In genomic region chr5:140178058-140178690, GRCm38 (mm10) we compare ENCODE assay signal across 9 mouse cellular contexts.
DNase-seq lines count a peak whose midpoint lies in the region; ATAC-seq lines count a peak whose summit lies in the region.
"Had no signal": no experiment of that assay in that cellular context is flagged by ENCODE, and none has a peak within 500 bp of the region (broad histone marks: within the 10 kb centered on the region; RNA-seq: fewer than 3 reads in every experiment).

No protein-coding gene starts in this region.

- H3K27ac ChIP-seq in hindbrain, embryonic 15.5 days (replicated peaks), result peak overlapping the region; percentile 17; the same call in 1 of the 2 replicates
- H3K27ac ChIP-seq in hindbrain, embryonic 13.5 days, result no peak overlapping the region
- H3K27ac ChIP-seq in lung, embryonic 15.5 days, result peak overlapping the region; percentile 26; the same call in 1 of the 2 replicates
- H3K27ac ChIP-seq in embryonic facial prominence, embryonic 10.5 days (replicated peaks), result no peak overlapping the region
- H3K27ac ChIP-seq: neural tube, embryonic 12.5 days had no signal

- no peaks in the 10 kb centered on the region for H3K9me3 ChIP-seq in hindbrain, embryonic 15.5 days
- no peaks in the 10 kb centered on the region for H3K9me3 ChIP-seq in hindbrain, embryonic 13.5 days
- H3K9me3 ChIP-seq in lung, embryonic 15.5 days, result no peaks in the 10 kb centered on the region
- H3K9me3 ChIP-seq in embryonic facial prominence, embryonic 10.5 days, result no peaks in the 10 kb centered on the region
- H3K9me3 ChIP-seq: neural tube, embryonic 12.5 days had no signal

- no peak overlapping the region for H3K4me3 ChIP-seq in hindbrain, embryonic 15.5 days
- H3K4me3 ChIP-seq in hindbrain, embryonic 13.5 days, result no peak overlapping the region
- no peak overlapping the region for H3K4me3 ChIP-seq in lung, embryonic 15.5 days
- H3K4me3 ChIP-seq in embryonic facial prominence, embryonic 10.5 days, result no peak overlapping the region
- H3K4me3 ChIP-seq: neural tube, embryonic 12.5 days had no signal

- H3K4me2 ChIP-seq in hindbrain, embryonic 15.5 days, result no peak overlapping the region
- no peak overlapping the region for H3K4me2 ChIP-seq in hindbrain, embryonic 13.5 days
- H3K4me2 ChIP-seq in lung, embryonic 15.5 days, result no peak overlapping the region
- H3K4me2 ChIP-seq: neural tube, embryonic 12.5 days had no signal

- intact Hi-C loops in heart, postnatal 10 days (cut with DNase I), result no loop called here

- H3K4me1 ChIP-seq in hindbrain, embryonic 15.5 days (replicated peaks), result peaks cover 44% of the 10 kb centered on the region
- H3K4me1 ChIP-seq in hindbrain, embryonic 13.5 days (replicated peaks), result peaks cover 51% of the 10 kb centered on the region
- 0 out of 2 replicates have a peak, but pooled peaks cover 3% of the 10 kb centered on the region for H3K4me1 ChIP-seq in lung, embryonic 15.5 days
- H3K4me1 ChIP-seq in embryonic facial prominence, embryonic 10.5 days, result peaks cover 22% of the 10 kb centered on the region

- no peaks in the 10 kb centered on the region for H3K27me3 ChIP-seq in hindbrain, embryonic 15.5 days
- no peaks in the 10 kb centered on the region for H3K27me3 ChIP-seq in hindbrain, embryonic 13.5 days
- no peaks in the 10 kb centered on the region for H3K27me3 ChIP-seq in lung, embryonic 15.5 days
- no peaks in the 10 kb centered on the region for H3K27me3 ChIP-seq in embryonic facial prominence, embryonic 10.5 days (replicated peaks; ENCODE audit: low read depth, poor library complexity, severe bottlenecking)
- H3K27me3 ChIP-seq: neural tube, embryonic 12.5 days had no signal

- no peak overlapping the region for H3K9ac ChIP-seq in hindbrain, embryonic 15.5 days
- no peak overlapping the region for H3K9ac ChIP-seq in hindbrain, embryonic 13.5 days
- no peak overlapping the region for H3K9ac ChIP-seq in lung, embryonic 15.5 days
- H3K9ac ChIP-seq: neural tube, embryonic 12.5 days had no signal

- WGBS in hindbrain, embryonic 15.5 days, result 38% methylated on average over 10 of the region's 10 CpGs
- 49% methylated on average over 10 of the region's 10 CpGs for WGBS in hindbrain, embryonic 13.5 days
- WGBS in lung, embryonic 15.5 days, result 44% methylated on average over 10 of the region's 10 CpGs
- 68% methylated on average over 10 of the region's 10 CpGs for WGBS in embryonic facial prominence, embryonic 10.5 days

- no peak for ATAC-seq in hindbrain, embryonic 15.5 days (ENCODE audit: low FRiP score, low read depth)
- ATAC-seq in hindbrain, embryonic 13.5 days (ENCODE audit: low FRiP score), result no peak
- no peak for ATAC-seq in lung, embryonic 15.5 days (ENCODE audit: borderline replicate concordance, extremely low read depth, low FRiP score, low TSS enrichment)
- no peak for ATAC-seq in inflammation-experienced regulatory T-cells, adult 6 months

- H3K36me3 ChIP-seq in hindbrain, embryonic 15.5 days, result no peaks in the 10 kb centered on the region
- no peaks in the 10 kb centered on the region for H3K36me3 ChIP-seq in hindbrain, embryonic 13.5 days
- H3K36me3 ChIP-seq in lung, embryonic 15.5 days, result no peaks in the 10 kb centered on the region
- 0 out of 2 replicates have a peak, but pooled peaks cover 5% of the 10 kb centered on the region for H3K36me3 ChIP-seq in embryonic facial prominence, embryonic 10.5 days (replicated peaks)
- H3K36me3 ChIP-seq: neural tube, embryonic 12.5 days had no signal

- DNase-seq in cerebellum, postnatal 10 days, result peak; percentile 70 to 71
- peak; percentile 73 to 80 for DNase-seq in heart, postnatal 10 days
- DNase-seq in embryonic facial prominence, embryonic 10.5 days (ENCODE audit: low spot score), result no peak
- DNase-seq in natural killer cell, adult 2 months (ENCODE audit: low spot score in 2 of 2), result no peak

Comparison
In these comparisons a context has a peak if more than half of its experiments do, and no peak if none do; other contexts are left out.
1. H3K27ac ChIP-seq: peak in hindbrain, embryonic 15.5 days (single experiment) and lung, embryonic 15.5 days (single experiment); none in hindbrain, embryonic 13.5 days (single experiment) and embryonic facial prominence, embryonic 10.5 days (single experiment).
2. DNase-seq: peak in cerebellum, postnatal 10 days (2 of 2) and heart, postnatal 10 days (2 of 2); none in embryonic facial prominence, embryonic 10.5 days (single experiment) and natural killer cell, adult 2 months (0 of 2).